Mouse (Mus musculus): ENCODE data around the gene Olfr358. TPM values are rescaled to one million over a fixed set of nuclear protein-coding genes. Genes with fewer than 3 reads are reported as not detected.

Olfr358 gene
- polyA plus RNA-seq (2016; fragmentation: Nextera tagmentation; extraction: Ambion mirVana), result not detected in 2 replicates

- ATAC-seq (ENCODE audit: insufficient number of reproducible peaks, insufficient read depth, low FRiP score, low TSS enrichment, low read depth), result no peak
- H3K4me3 ChIP-seq (replicated peaks), result no peak within 1 kb of the TSS
- no peak within 1 kb of the TSS for H3K9ac ChIP-seq (replicated peaks)
Measured at GRCm38 (mm10) chr2:37009235-37009634, at the start of gene Olfr358. TSS of gene Olfr358 (minus strand) at chr2:37009335.

GRCm38 (mm10) chr2:36997030-36997429 is 12.1 kb downstream of the Olfr358 start:
- peaks cover 12% of the 10 kb centered on the region; the same call in 1 of the 2 replicates for H3K9me3 ChIP-seq
- H3K36me3 ChIP-seq, result no peaks in the 10 kb centered on the region
- no peak for ATAC-seq (ENCODE audit: insufficient number of reproducible peaks, insufficient read depth, low FRiP score, low TSS enrichment, low read depth)
- no peak overlapping the region for H3K27ac ChIP-seq
- no peak overlapping the region for H3K4me2 ChIP-seq
- no peak overlapping the region for H3K4me3 ChIP-seq (replicated peaks)
- no peak overlapping the region for H3K9ac ChIP-seq (replicated peaks)
- no peaks in the 10 kb centered on the region for H3K4me1 ChIP-seq (replicated peaks)
- WGBS, result 81% methylated on average over 1 of the region's 1 CpGs
- H3K27me3 ChIP-seq, result no peaks in the 10 kb centered on the region

More at GRCm38 (mm10) chr2:37009235-37009634, at the start of gene Olfr358:
- no peaks in the 10 kb centered on the region for H3K4me1 ChIP-seq (replicated peaks)
- peaks cover 14% of the 10 kb centered on the region; the same call in 1 of the 2 replicates for H3K9me3 ChIP-seq
- H3K27me3 ChIP-seq, result no peaks in the 10 kb centered on the region
- no peak within 1 kb of the TSS for H3K27ac ChIP-seq
- H3K36me3 ChIP-seq, result no peaks in the 10 kb centered on the region
- H3K4me2 ChIP-seq, result no peak within 1 kb of the TSS

- no peak within 1 kb of the TSS for H3K4me2 ChIP-seq
- WGBS, result 54% methylated on average over 1 of the region's 1 CpGs
- H3K27me3 ChIP-seq, result no peaks in the 10 kb centered on the region
- ATAC-seq (ENCODE audit: insufficient number of reproducible peaks, insufficient read depth, low FRiP score, low TSS enrichment, low read depth), result no peak
- no peak within 1 kb of the TSS for H3K4me3 ChIP-seq (replicated peaks)
- H3K27ac ChIP-seq, result no peak within 1 kb of the TSS
- H3K9ac ChIP-seq (replicated peaks), result no peak within 1 kb of the TSS
- peaks cover 12% of the 10 kb centered on the region; the same call in 1 of the 2 replicates for H3K9me3 ChIP-seq
- H3K4me1 ChIP-seq (replicated peaks), result no peaks in the 10 kb centered on the region
- no peaks in the 10 kb centered on the region for H3K36me3 ChIP-seq
Measured at GRCm38 (mm10) chr2:36993527-36993926, 15.6 kb downstream of the Olfr358 start, which contains the start of gene Olfr357. TSS of gene Olfr357 (plus strand) at chr2:36993827.

Other genes with a start within 250 kb of the Olfr358 start
- gene Olfr348, start 225.1 kb downstream of the Olfr358 start, polyA plus RNA-seq (2016; fragmentation: Nextera tagmentation; extraction: Ambion mirVana), result not detected in 2 replicates
- gene Olfr50, start 218.8 kb downstream of the Olfr358 start, polyA plus RNA-seq (2016; fragmentation: Nextera tagmentation; extraction: Ambion mirVana), result not detected in 2 replicates
- gene Olfr3, start 192.3 kb downstream of the Olfr358 start, polyA plus RNA-seq (2016; fragmentation: Nextera tagmentation; extraction: Ambion mirVana), result not detected in 2 replicates
- not detected in 2 replicates for gene Olfr350, start 163.0 kb downstream of the Olfr358 start, polyA plus RNA-seq (2016; fragmentation: Nextera tagmentation; extraction: Ambion mirVana)
- not detected in 2 replicates for gene Olfr351, start 146.7 kb downstream of the Olfr358 start, polyA plus RNA-seq (2016; fragmentation: Nextera tagmentation; extraction: Ambion mirVana)
- gene Olfr352, start 140.9 kb downstream of the Olfr358 start, polyA plus RNA-seq (2016; fragmentation: Nextera tagmentation; extraction: Ambion mirVana), result not detected in 2 replicates
- gene Olfr353, start 116.4 kb downstream of the Olfr358 start, polyA plus RNA-seq (2016; fragmentation: Nextera tagmentation; extraction: Ambion mirVana), result not detected in 2 replicates
- not detected in 2 replicates for gene Olfr354, start 103.7 kb downstream of the Olfr358 start, polyA plus RNA-seq (2016; fragmentation: Nextera tagmentation; extraction: Ambion mirVana)
- not detected in 2 replicates for gene Olfr355, start 80.4 kb downstream of the Olfr358 start, polyA plus RNA-seq (2016; fragmentation: Nextera tagmentation; extraction: Ambion mirVana)
- not detected in 2 replicates for gene Olfr356, start 72.2 kb downstream of the Olfr358 start, polyA plus RNA-seq (2016; fragmentation: Nextera tagmentation; extraction: Ambion mirVana)
- gene Olfr357, start 15.5 kb downstream of the Olfr358 start, polyA plus RNA-seq (2016; fragmentation: Nextera tagmentation; extraction: Ambion mirVana), result not detected in 2 replicates
- not detected in 2 replicates for gene Olfr360, start 56.4 kb upstream of the Olfr358 start, polyA plus RNA-seq (2016; fragmentation: Nextera tagmentation; extraction: Ambion mirVana)
- gene Olfr361, start 80.0 kb upstream of the Olfr358 start, polyA plus RNA-seq (2016; fragmentation: Nextera tagmentation; extraction: Ambion mirVana), result not detected in 2 replicates
- gene Olfr362, start 108.6 kb upstream of the Olfr358 start, polyA plus RNA-seq (2016; fragmentation: Nextera tagmentation; extraction: Ambion mirVana), result not detected in 2 replicates
- gene Olfr364-ps1, start 130.0 kb upstream of the Olfr358 start, polyA plus RNA-seq (2016; fragmentation: Nextera tagmentation; extraction: Ambion mirVana), result not detected in 2 replicates
- not detected in 2 replicates for gene Olfr365, start 178.9 kb upstream of the Olfr358 start, polyA plus RNA-seq (2016; fragmentation: Nextera tagmentation; extraction: Ambion mirVana)
- gene Olfr366, start 202.2 kb upstream of the Olfr358 start, polyA plus RNA-seq (2016; fragmentation: Nextera tagmentation; extraction: Ambion mirVana), result not detected in 2 replicates